Mouse (Mus musculus) hindbrain, postnatal 0 days (tissue): Measurements from ENCODE around the gene Slc22a12. TPM values are rescaled to one million over a fixed set of nuclear protein-coding genes. Genes with fewer than 3 reads are reported as not detected.

Experiments
- ATAC-seq: fragments of 200-750 bp; cut with Nextera tagmentation; 2 replicates; pipeline ENCODE4 v1.8.0; 2017; ENCODE audit warnings: mild to moderate bottlenecking, moderate TSS enrichment, moderate library complexity
- DNase-seq: peaks from one replicate; pipeline ENCODE4 v3.0.0-alpha.2; 2015; ENCODE audit warnings: low spot score
- H3K27ac ChIP-seq: fragments of 300-500 bp; sonication (generic); 2 replicates; pipeline ENCODE4 v1.5.1; 2014; ENCODE audit warnings: mild to moderate bottlenecking
- H3K27me3 ChIP-seq: fragments of 300-500 bp; sonication (generic); 2 replicates; pipeline ENCODE4 v1.6.1; 2014; ENCODE audit warnings: low read length, mixed read lengths; ENCODE audit not compliant: insufficient read depth
- H3K36me3 ChIP-seq: fragments of 300-500 bp; sonication (generic); 2 replicates; pipeline ENCODE4 v1.6.1; 2014; ENCODE audit warnings: low read length, mixed read lengths; ENCODE audit not compliant: insufficient read depth
- H3K4me1 ChIP-seq: fragments of 300-500 bp; sonication (generic); 2 replicates; pipeline ENCODE4 v1.6.1; 2014; ENCODE audit warnings: antibody characterized with exemption, low read length, mixed read lengths; ENCODE audit not compliant: insufficient read depth
- H3K4me2 ChIP-seq: fragments of 300-500 bp; sonication (generic); 2 replicates; pipeline ENCODE4 v1.6.1; 2014; ENCODE audit warnings: low read depth, mild to moderate bottlenecking, low read length, moderate library complexity, mixed read lengths
- H3K4me3 ChIP-seq: fragments of 300-500 bp; sonication (generic); 2 replicates; pipeline ENCODE4 v1.5.1; 2014; ENCODE audit warnings: low read length
- H3K9ac ChIP-seq: fragments of 300-500 bp; sonication (generic); replicated peaks from 2 replicates; pipeline ENCODE4 v1.6.1; 2014; ENCODE audit warnings: mild to moderate bottlenecking, low read length, moderate library complexity, mixed read lengths
- H3K9me3 ChIP-seq: fragments of 300-500 bp; sonication (generic); 2 replicates; pipeline ENCODE4 v1.6.1; 2016; ENCODE audit warnings: low read length, mixed read lengths
- CTCF ChIP-seq: IDR thresholded peaks from 2 replicates; pipeline ENCODE4 v1.5.1; 2016; ENCODE audit warnings: antibody characterized with exemption, control low read depth, low read depth
- WGBS: fragments of 180-500 bp; shearing (Covaris S2); extraction: QIAGEN DNeasy Blood & Tissue Kit; methylation state at CpG from one replicate; pipeline ENCODE4 v1.1.7; 2014; 5-methylcytosine and 5-hydroxymethylcytosine counted together
- polyA plus RNA-seq: library from polyadenylated mRNA; unstranded; fragments of >200 nt; fragmentation: Nextera tagmentation; extraction: Ambion mirVana; gene quantifications from 2 replicates; pipeline ENCODE4 v1.2.1, GENCODE M21; 2015
- total RNA-seq: library from RNA; depleted of rRNA; stranded (reverse); fragments of >200 nt; gene quantifications from 2 replicates; pipeline ENCODE4 v1.2.3, GENCODE M21; 2014; rRNA removed

Slc22a12 gene
- 0.21 and 1.2 TPM in 2 replicates for total RNA-seq
- polyA plus RNA-seq, result 0.28 and 0.35 TPM in 2 replicates

DNA sequence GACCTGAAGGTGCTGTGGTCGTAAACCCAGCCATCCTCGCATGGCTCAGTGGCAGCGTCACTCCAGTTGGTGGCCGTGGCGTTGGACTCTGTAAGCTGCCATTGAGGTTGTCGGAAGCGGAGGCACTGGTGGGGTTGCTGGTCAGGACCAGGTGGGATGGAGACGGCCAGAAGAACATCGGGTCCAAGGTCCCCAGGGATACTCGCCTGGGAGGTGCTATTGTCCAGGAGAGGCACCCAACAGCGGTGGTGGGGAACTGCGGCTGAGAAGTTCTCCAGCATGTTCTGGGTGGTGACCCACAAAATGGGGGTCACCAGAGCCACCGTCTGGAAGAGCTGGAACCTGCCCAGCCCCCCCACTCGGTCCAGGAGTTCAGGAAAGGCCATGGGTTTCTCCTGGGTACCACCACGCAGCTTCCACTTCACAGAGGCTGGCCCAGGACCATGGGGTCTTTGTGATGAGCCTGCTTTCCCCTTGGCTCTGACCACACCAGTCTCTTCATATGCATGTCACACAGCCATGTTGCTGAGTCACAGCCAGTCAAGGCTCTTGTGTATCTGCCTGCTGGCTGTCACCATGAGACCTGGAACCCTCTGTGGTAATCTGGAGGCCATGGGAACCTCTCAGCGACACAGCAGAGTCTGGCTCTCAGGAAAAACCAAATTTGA is at the start of gene Slc22a12:
Gene Slc22a12, minus strand, starts transcription at position 666 of the 668 bp plus-strand sequence.
- no peak for TF ChIP-seq CTCF
- ATAC-seq, result peak; percentile 63
- no peaks in the 10 kb centered on the region for H3K9me3 ChIP-seq
- H3K4me3 ChIP-seq, result no peak within 1 kb of the TSS
- H3K4me1 ChIP-seq, result peaks cover 4% of the 10 kb centered on the region; the same call in 1 of the 2 replicates
- no peaks in the 10 kb centered on the region for H3K27me3 ChIP-seq
- no peak within 1 kb of the TSS for H3K4me2 ChIP-seq
- DNase-seq, result peak; percentile 58
- peak within 1 kb of the TSS; percentile 7; the same call in 1 of the 2 replicates for H3K27ac ChIP-seq
- H3K9ac ChIP-seq, result no peak within 1 kb of the TSS
- 84% methylated on average over 16 of the region's 16 CpGs for WGBS
- H3K36me3 ChIP-seq, result no peaks in the 10 kb centered on the region

DNA sequence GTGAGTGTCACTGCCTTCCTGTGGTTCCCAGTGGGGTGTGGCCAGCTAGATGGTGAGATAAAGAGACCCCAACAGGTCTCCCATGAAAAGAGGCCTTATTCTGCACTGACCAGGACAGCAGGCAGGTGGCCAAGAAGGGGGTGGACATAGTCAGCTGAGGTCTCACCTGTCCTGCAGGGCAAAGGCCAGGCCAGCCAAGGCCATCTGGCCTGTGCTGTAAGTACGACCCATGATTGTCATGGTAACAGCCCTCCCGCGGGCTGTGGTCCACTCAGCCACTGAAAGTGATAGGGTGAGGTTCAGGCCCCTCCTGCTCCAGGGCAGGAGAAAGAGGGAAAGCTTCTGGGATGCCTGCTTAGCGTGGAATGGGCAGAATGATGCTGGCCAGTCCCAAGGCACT is 29.2 kb upstream of the Slc22a12 start:
- Histone ChIP-seq H3K27ac (no peak overlapping the region), H3K9ac (no peak overlapping the region), H3K4me3 (no peak overlapping the region), H3K4me2 (no peak overlapping the region), H3K9me3 (no peaks in the 10 kb centered on the region), H3K36me3 (no peaks in the 10 kb centered on the region), H3K4me1 (no peaks in the 10 kb centered on the region), H3K27me3 (no peaks in the 10 kb centered on the region)
- DNase-seq, result peak; percentile 41
- WGBS, result 34% methylated on average over 4 of the region's 4 CpGs
- TF ChIP-seq CTCF, result no peak
- ATAC-seq, result peak; percentile 21; the same call in 1 of the 2 replicates

DNA sequence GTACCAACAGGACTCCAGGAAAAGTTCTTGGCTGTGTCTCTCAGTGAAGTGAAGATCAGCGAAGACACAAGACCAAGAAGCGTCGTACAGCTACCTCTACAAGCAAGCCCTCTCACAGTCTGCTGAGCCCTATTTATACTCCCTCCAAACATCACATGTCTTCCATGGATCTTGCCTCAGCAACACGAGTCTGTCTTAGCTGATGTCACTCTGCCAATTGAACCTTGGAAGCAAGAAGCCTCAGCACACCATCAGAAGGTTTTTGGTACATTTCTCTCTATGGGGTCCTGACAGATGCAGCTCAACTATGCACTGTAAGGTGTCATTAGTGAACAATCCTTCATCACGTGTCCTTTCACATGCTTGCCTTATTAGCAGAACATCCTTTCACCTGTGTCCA is 28.6 kb upstream of the Slc22a12 start:
- DNase-seq (no peak), ATAC-seq (no peak)
- Histone ChIP-seq H3K27me3 (no peaks in the 10 kb centered on the region), H3K4me3 (no peak overlapping the region), H3K9me3 (no peaks in the 10 kb centered on the region), H3K36me3 (no peaks in the 10 kb centered on the region), H3K9ac (no peak overlapping the region), H3K4me1 (no peaks in the 10 kb centered on the region), H3K27ac (no peak overlapping the region), H3K4me2 (no peak overlapping the region)
- WGBS, result 75% methylated on average over 5 of the region's 5 CpGs
- no peak for TF ChIP-seq CTCF

DNA sequence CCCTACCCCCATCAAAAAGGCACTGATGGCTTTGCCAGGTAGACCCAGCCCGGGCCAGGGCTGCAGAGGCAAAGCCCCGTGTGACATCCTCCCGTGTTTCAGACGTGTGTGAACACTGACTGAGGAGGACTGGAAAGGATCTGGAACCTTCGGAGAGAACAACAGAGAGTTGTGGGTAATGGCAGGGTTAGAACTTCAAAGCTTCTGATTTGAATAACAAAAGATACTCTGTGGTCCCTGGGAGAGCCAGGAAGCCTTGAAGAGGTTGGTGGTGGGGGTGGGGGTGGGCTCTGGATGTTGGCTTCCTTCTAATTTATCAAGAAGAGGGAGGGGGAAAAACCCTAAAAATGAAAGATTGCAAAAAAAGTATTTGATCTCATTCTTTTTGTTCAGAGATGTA is 26.7 kb upstream of the Slc22a12 start:
- Histone ChIP-seq H3K27ac (no peak overlapping the region), H3K9me3 (no peaks in the 10 kb centered on the region), H3K27me3 (no peaks in the 10 kb centered on the region), H3K4me2 (no peak overlapping the region), H3K36me3 (no peaks in the 10 kb centered on the region), H3K9ac (no peak overlapping the region), H3K4me1 (no peaks in the 10 kb centered on the region), H3K4me3 (no peak overlapping the region)
- ATAC-seq (no peak), DNase-seq (no peak)
- TF ChIP-seq CTCF, result no peak
- 30% methylated on average over 5 of the region's 5 CpGs for WGBS

DNA sequence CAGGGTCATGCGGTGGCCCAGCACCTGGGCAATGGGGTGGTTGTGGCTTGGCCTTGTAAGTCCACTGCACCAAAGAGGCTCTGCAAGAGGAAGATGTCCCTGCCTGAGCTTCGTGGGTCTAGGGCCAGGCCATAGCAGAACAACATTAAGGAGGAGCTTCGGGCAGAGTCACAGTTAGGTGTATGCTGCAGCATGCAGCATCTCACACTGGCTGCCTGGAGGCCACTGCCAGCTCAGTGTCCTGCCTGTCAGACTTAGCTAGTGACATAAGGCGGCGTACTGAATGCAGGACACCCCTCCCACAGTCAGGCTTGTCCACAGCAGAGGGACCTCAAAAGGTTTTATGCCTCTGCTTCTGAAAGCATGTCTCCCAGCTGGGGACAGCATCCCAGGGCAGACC is 26.2 kb upstream of the Slc22a12 start:
- Histone ChIP-seq H3K27ac (no peak overlapping the region), H3K4me3 (no peak overlapping the region), H3K27me3 (no peaks in the 10 kb centered on the region), H3K4me2 (no peak overlapping the region), H3K9me3 (no peaks in the 10 kb centered on the region), H3K36me3 (no peaks in the 10 kb centered on the region), H3K4me1 (no peaks in the 10 kb centered on the region), H3K9ac (no peak overlapping the region)
- no peak for DNase-seq
- ATAC-seq, result no peak
- 68% methylated on average over 5 of the region's 5 CpGs for WGBS
- no peak for TF ChIP-seq CTCF

DNA sequence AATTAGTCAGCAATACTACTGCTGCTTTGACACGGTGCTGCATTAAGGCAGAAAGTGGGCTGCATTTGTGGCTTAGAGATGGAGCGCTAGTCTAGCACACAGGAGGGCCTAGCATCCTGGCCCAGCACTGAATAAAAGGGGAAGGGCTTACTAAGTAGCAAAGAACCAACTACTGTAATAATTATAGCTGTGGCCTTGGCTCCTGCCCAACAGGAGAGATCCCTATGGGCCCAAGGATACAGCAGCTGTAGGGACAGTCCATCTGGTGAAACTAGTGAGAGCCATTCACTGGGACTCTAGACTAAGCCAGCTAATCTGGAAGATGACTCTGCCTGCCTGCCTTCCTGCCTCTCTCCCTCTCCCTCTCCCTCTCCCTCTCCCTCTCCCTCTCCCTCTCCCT is 23.6 kb upstream of the Slc22a12 start:
- 52% methylated on average over 2 of the region's 2 CpGs for WGBS
- no peak for TF ChIP-seq CTCF
- Histone ChIP-seq H3K4me2 (no peak overlapping the region), H3K4me3 (no peak overlapping the region), H3K4me1 (no peaks in the 10 kb centered on the region), H3K27ac (no peak overlapping the region), H3K27me3 (no peaks in the 10 kb centered on the region), H3K36me3 (no peaks in the 10 kb centered on the region), H3K9me3 (no peaks in the 10 kb centered on the region), H3K9ac (no peak overlapping the region)
- DNase-seq (peak; percentile 62), ATAC-seq (no peak)

DNA sequence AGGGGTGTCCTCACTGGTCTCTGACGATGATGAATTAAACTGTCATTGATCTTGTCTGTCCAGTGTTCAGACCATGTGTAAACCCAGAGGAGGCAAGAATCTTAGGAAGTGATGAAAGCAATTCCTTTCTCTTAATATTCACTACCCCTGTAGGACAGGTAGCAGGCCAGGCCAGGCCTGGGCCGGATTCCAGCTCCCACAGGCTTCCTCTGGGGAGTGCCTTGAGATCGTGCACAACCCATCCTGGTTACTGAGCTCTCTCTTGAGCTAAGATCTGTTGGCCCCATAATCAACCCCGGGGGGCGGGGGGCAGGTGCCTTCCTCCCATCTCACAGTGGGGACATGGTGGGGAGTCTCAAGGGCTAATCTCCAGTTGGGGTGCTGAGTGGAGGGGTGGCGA is 22.3 kb upstream of the Slc22a12 start:
- H3K36me3 ChIP-seq, result no peaks in the 10 kb centered on the region
- no peaks in the 10 kb centered on the region for H3K4me1 ChIP-seq
- no peak overlapping the region for H3K27ac ChIP-seq
- no peak overlapping the region for H3K4me3 ChIP-seq
- no peak overlapping the region for H3K4me2 ChIP-seq
- no peak for DNase-seq
- WGBS, result 84% methylated on average over 6 of the region's 6 CpGs
- TF ChIP-seq CTCF, result no peak
- no peak for ATAC-seq
- H3K9ac ChIP-seq, result no peak overlapping the region
- no peaks in the 10 kb centered on the region for H3K27me3 ChIP-seq
- no peaks in the 10 kb centered on the region for H3K9me3 ChIP-seq
